Mouse (Mus musculus) heart, postnatal 0 days (tissue): ENCODE data around the gene Prpsap2.

Experiments
- CTCF ChIP-seq: IDR thresholded peaks from 2 replicates; pipeline ENCODE4 v1.5.1; 2016; ENCODE audit warnings: antibody characterized with exemption, control low read depth, low read depth
- EP300 ChIP-seq: IDR thresholded peaks from 2 replicates; pipeline ENCODE4 v1.6.1; 2016; ENCODE audit warnings: antibody characterized with exemption, low read depth

GRCm38 (mm10) chr11:61747161-61747560 lies 14.7 kb downstream of the Prpsap2 start:
- TF ChIP-seq EP300 (no peak), CTCF (no peak)
